Mouse (Mus musculus) C2C12 (cell line): ENCODE measurements at regions not wholly inside any gene's neighbourhood (a gene's known extent, or its start where the extent isn't known, plus 50 kb on each side); places are given as distances from the start of the nearest gene placed in this dataset.

ENCODE experiments used
- CEBPB ChIP-seq: IDR thresholded peaks from one replicate; pipeline ENCODE4 v1.6.1; 2011; ENCODE audit warnings: low read depth, mild to moderate bottlenecking, control low read depth, moderate library complexity
- CTCF ChIP-seq: IDR thresholded peaks from one replicate; pipeline ENCODE4 v1.5.1; 2011; ENCODE audit not compliant: control insufficient read depth, insufficient read depth, insufficient read length
- FOSL1 ChIP-seq: IDR thresholded peaks from one replicate; pipeline ENCODE4 v1.8.0; 2011; ENCODE audit warnings: mild to moderate bottlenecking, low read length; ENCODE audit not compliant: poor library complexity, insufficient read depth, severe bottlenecking
- MAX ChIP-seq: IDR thresholded peaks from one replicate; pipeline ENCODE4 v1.6.1; 2011; ENCODE audit warnings: mild to moderate bottlenecking, control low read depth
- MYOD1 ChIP-seq: IDR thresholded peaks from one replicate; pipeline ENCODE4 v1.6.1; 2011; ENCODE audit warnings: low read depth; ENCODE audit not compliant: control insufficient read depth, insufficient read length
- MYOG ChIP-seq: IDR thresholded peaks from one replicate; pipeline ENCODE4 v1.6.1; 2011; ENCODE audit not compliant: control insufficient read depth, insufficient read length; ENCODE audit errors: extremely low read depth
- USF1 ChIP-seq: IDR thresholded peaks from one replicate; pipeline ENCODE4 v1.6.1; 2011; ENCODE audit warnings: low read depth, mild to moderate bottlenecking, control low read depth, moderate library complexity

- TF ChIP-seq CTCF (no peak), MAX (no peak), FOSL1 (no peak), MYOG (no peak), MYOD1 (no peak), USF1 (no peak), CEBPB (no peak)
These were observed 298.6 kb upstream of the Auts2 start for GRCm38 (mm10) chr5:132841794-132842193.
